Mouse (Mus musculus) midbrain, embryonic 10.5 days (tissue): ENCODE measurements around the gene Ccdc28a. TPM values are rescaled to one million over a fixed set of nuclear protein-coding genes. Genes with fewer than 3 reads are reported as not detected.

Source experiments
- DNase-seq: peaks from one replicate; pipeline ENCODE4 v3.0.0-alpha.2; 2017; ENCODE audit warnings: low spot score
- H3K27ac ChIP-seq: fragments of 300-500 bp; sonication (generic); replicated peaks from 2 replicates; pipeline ENCODE4 v1.5.1; 2016; ENCODE audit warnings: mild to moderate bottlenecking
- H3K27me3 ChIP-seq: fragments of 300-500 bp; sonication (generic); 2 replicates; pipeline ENCODE4 v1.6.1; 2016; ENCODE audit warnings: low read depth, mild to moderate bottlenecking; ENCODE audit not compliant: poor library complexity, severe bottlenecking
- H3K36me3 ChIP-seq: fragments of 300-500 bp; sonication (generic); 2 replicates; pipeline ENCODE4 v1.6.1; 2016; ENCODE audit warnings: mild to moderate bottlenecking, moderate library complexity
- H3K4me1 ChIP-seq: fragments of 300-500 bp; sonication (generic); 2 replicates; pipeline ENCODE4 v1.6.1; 2016
- H3K4me3 ChIP-seq: fragments of 300-500 bp; sonication (generic); 2 replicates; pipeline ENCODE4 v1.5.1; 2016; ENCODE audit warnings: mild to moderate bottlenecking, moderate library complexity
- H3K9me3 ChIP-seq: fragments of 300-500 bp; sonication (generic); replicated peaks from 2 replicates; pipeline ENCODE4 v1.6.1; 2016; ENCODE audit warnings: mild to moderate bottlenecking
- WGBS: fragments of 180-500 bp; shearing (Covaris S2); methylation state at CpG from one replicate; pipeline ENCODE4 v1.1.7; 2016; 5-methylcytosine and 5-hydroxymethylcytosine counted together
- polyA plus RNA-seq: library from polyadenylated mRNA; unstranded; fragments of >200 nt; fragmentation: Nextera tagmentation; extraction: Ambion mirVana; gene quantifications from 2 replicates; pipeline ENCODE4 v1.2.1, GENCODE M21; 2016

Gene Ccdc28a
- polyA plus RNA-seq, 1 experiment from 2014 or later: 5.7 TPM

DNA sequence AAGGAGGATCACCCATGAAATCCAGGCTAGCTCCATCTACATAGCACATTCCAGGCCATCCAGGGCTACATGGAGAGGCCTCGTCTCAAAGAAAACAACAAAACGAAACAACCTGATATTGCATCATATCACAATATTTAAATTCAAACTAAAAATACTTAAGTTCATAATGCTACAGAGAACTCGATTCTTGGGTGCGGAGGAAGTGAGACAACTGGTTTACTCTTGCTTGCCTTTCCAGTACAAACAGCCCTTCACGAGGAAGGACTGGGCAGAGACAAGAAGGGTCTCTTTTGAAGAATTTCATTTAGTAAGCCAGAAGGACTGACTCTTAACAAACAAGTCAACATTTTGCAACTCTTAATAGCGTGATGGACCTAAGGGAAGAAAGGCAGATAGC, 46.2 kb downstream of the Ccdc28a start:
- H3K4me1 ChIP-seq: no peaks in the 10 kb centered on the region; the same call in 1 of the 2 replicates
- 85% methylated on average over 6 of the region's 6 CpGs for WGBS
- DNase-seq: no peak
- no peaks in the 10 kb centered on the region for H3K9me3 ChIP-seq
- no peaks in the 10 kb centered on the region for H3K27me3 ChIP-seq
- no peak overlapping the region for H3K27ac ChIP-seq
- no peaks in the 10 kb centered on the region for H3K36me3 ChIP-seq
- H3K4me3 ChIP-seq: no peak overlapping the region

DNA sequence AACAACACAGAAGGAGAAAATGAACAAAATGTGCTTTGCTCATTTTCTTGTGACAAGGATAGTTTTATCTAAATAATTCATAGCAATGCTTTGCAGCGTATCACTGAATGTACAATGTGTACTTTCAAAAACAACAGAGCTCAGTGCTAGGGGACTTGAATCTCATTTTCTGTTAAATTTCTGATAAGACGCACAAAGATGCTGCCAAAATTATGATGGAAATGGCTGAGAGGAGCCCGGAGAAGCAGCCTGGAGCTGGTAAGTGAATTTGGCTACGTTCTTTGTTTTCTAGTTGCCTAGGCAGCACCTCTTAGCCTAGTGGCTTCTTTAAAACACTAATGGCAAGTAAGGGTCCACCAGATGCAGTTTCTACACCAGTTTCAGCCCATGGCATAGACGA, 52.6 kb downstream of the Ccdc28a start:
- no peak overlapping the region for H3K4me3 ChIP-seq
- no peak overlapping the region for H3K27ac ChIP-seq
- no peaks in the 10 kb centered on the region for H3K36me3 ChIP-seq
- 90% methylated on average over 5 of the region's 5 CpGs for WGBS
- no peaks in the 10 kb centered on the region for H3K9me3 ChIP-seq
- DNase-seq: no peak
- no peaks in the 10 kb centered on the region; the same call in 1 of the 2 replicates for H3K4me1 ChIP-seq
- no peaks in the 10 kb centered on the region for H3K27me3 ChIP-seq

GRCm38 (mm10) chr10:18177304-18177703, 57.5 kb downstream of the Ccdc28a start:
- no peak for DNase-seq
- no peaks in the 10 kb centered on the region for H3K36me3 ChIP-seq
- H3K4me1 ChIP-seq: no peaks in the 10 kb centered on the region
- no peaks in the 10 kb centered on the region for H3K9me3 ChIP-seq
- 92% methylated on average over 2 of the region's 2 CpGs for WGBS
- H3K4me3 ChIP-seq: no peak overlapping the region
- no peaks in the 10 kb centered on the region for H3K27me3 ChIP-seq
- H3K27ac ChIP-seq: no peak overlapping the region

DNA sequence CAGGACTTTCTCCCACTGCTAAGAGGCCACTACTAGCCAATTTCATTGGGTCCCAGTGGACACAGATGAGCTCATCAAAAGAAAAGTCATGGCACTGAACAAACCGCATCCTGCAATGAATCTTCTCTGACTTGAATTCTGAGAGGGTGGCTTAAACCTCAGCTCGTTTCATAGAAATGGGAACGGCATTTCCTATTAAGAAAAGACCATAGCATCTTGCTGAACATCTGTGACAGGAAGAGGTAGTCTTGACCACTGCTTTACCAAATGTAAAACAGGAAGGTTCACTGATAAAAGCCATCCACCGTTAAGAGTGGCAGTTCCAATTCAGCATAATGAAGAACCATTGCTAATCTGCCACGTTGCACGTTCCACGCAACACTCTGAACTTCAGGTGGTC, 58.1 kb downstream of the Ccdc28a start:
- Histone ChIP-seq H3K9me3 (no peaks in the 10 kb centered on the region), H3K27me3 (no peaks in the 10 kb centered on the region), H3K4me1 (no peaks in the 10 kb centered on the region), H3K36me3 (no peaks in the 10 kb centered on the region), H3K4me3 (no peak overlapping the region), H3K27ac (no peak overlapping the region)
- 92% methylated on average over 7 of the region's 7 CpGs for WGBS
- DNase-seq: no peak

DNA sequence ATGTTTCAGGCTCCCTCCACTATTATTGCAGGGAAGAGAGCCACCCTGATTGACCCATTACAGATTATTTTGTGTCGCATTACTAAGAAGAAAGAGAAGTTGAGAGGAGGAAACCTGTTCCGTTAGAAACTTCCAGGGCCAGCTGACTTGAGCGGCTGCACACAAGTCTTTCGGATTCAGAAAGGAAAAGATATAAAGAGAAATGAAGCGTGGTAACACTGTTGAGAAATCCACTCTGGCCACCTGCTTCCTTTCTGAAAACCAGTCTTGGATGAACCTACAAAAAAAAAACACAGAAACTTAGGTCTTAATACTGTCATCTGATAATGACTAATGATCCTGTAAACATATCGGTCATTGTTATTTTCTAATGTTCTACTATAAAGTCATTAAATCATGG, 59.7 kb downstream of the Ccdc28a start:
- no peak for DNase-seq
- Histone ChIP-seq H3K4me1 (no peaks in the 10 kb centered on the region), H3K9me3 (no peaks in the 10 kb centered on the region), H3K27me3 (no peaks in the 10 kb centered on the region), H3K4me3 (no peak overlapping the region), H3K36me3 (no peaks in the 10 kb centered on the region), H3K27ac (no peak overlapping the region)
- 90% methylated on average over 6 of the region's 6 CpGs for WGBS

Other genes with a start within 250 kb of the Ccdc28a start
- 152 and 161 TPM in 2 replicates for gene Abracl, start 211.7 kb downstream of the Ccdc28a start, polyA plus RNA-seq
- 11.8 and 15.1 TPM in 2 replicates for gene Reps1, start 179.1 kb downstream of the Ccdc28a start, polyA plus RNA-seq
- 0.22 and 0.27 TPM in 2 replicates for gene Ect2l, start 24.1 kb downstream of the Ccdc28a start, polyA plus RNA-seq
- 10.5 and 11.5 TPM in 2 replicates for gene Nhsl1, start 84.0 kb upstream of the Ccdc28a start, polyA plus RNA-seq